Mouse (Mus musculus) urinary bladder, adult 2 months (tissue): Measurements from ENCODE around the gene Csnk1e. TPM values are rescaled to one million over a fixed set of nuclear protein-coding genes. Genes with fewer than 3 reads are reported as not detected.
A peak's percentile ranks its signal among the peaks of the same experiment; 100 is the strongest.

Source experiments
- DNase-seq: peaks from one replicate; pipeline ENCODE4 v3.0.0; 2022; ENCODE audit warnings: low spot score
- polyA plus RNA-seq: library from polyadenylated mRNA; depleted of rRNA; stranded (reverse); fragments of >200 nt; gene quantifications from 2 replicates; pipeline ENCODE4 v1.2.3, GENCODE M21; 2012

Csnk1e gene
- polyA plus RNA-seq, 1 experiment = 90.3 TPM

GRCm38 (mm10) chr15:79443856-79444410 is 11.4 kb downstream of the Csnk1e start:
- DNase-seq = no peak

- DNase-seq = no peak
Measured at GRCm38 (mm10) chr15:79442961-79443518, 12.3 kb downstream of the Csnk1e start.

GRCm38 (mm10) chr15:79442257-79442611 is 13.1 kb downstream of the Csnk1e start:
- no peak for DNase-seq

- DNase-seq = peak; percentile 81
Measured at GRCm38 (mm10) chr15:79441331-79442256, 13.8 kb downstream of the Csnk1e start.

GRCm38 (mm10) chr15:79440651-79441330 is 14.6 kb downstream of the Csnk1e start:
- no peak for DNase-seq

- DNase-seq = no peak
Measured at GRCm38 (mm10) chr15:79440223-79440622, 15.1 kb downstream of the Csnk1e start.

GRCm38 (mm10) chr15:79439386-79439785 is 16.0 kb downstream of the Csnk1e start:
- DNase-seq = no peak

GRCm38 (mm10) chr15:79438816-79439215 is 16.6 kb downstream of the Csnk1e start:
- no peak for DNase-seq

- DNase-seq = no peak
Measured at GRCm38 (mm10) chr15:79438209-79438810, 17.1 kb downstream of the Csnk1e start.

- no peak for DNase-seq
Measured at GRCm38 (mm10) chr15:79437541-79438208, 17.7 kb downstream of the Csnk1e start.

GRCm38 (mm10) chr15:79436481-79436921 is 18.9 kb downstream of the Csnk1e start:
- no peak for DNase-seq

- no peak for DNase-seq
Measured at GRCm38 (mm10) chr15:79435191-79435671, 20.1 kb downstream of the Csnk1e start.

GRCm38 (mm10) chr15:79432892-79433291 is 22.5 kb downstream of the Csnk1e start:
- DNase-seq = no peak

GRCm38 (mm10) chr15:79432328-79432727 is 23.0 kb downstream of the Csnk1e start:
- no peak for DNase-seq

GRCm38 (mm10) chr15:79431925-79432324 is 23.4 kb downstream of the Csnk1e start:
- DNase-seq = no peak

- no peak for DNase-seq
Measured at GRCm38 (mm10) chr15:79430461-79431000, 24.8 kb downstream of the Csnk1e start.

- no peak for DNase-seq
Measured at GRCm38 (mm10) chr15:79429994-79430393, 25.4 kb downstream of the Csnk1e start.

GRCm38 (mm10) chr15:79429527-79429926 is 25.8 kb downstream of the Csnk1e start:
- DNase-seq = no peak

GRCm38 (mm10) chr15:79428616-79429015 is 26.8 kb downstream of the Csnk1e start:
- no peak for DNase-seq

GRCm38 (mm10) chr15:79427516-79427915 is 27.9 kb downstream of the Csnk1e start:
- DNase-seq = no peak

- no peak for DNase-seq
Measured at GRCm38 (mm10) chr15:79425516-79425915, 29.9 kb downstream of the Csnk1e start.
